ENCODE assay signal across 26 mouse cellular contexts in the genomic region with DNA sequence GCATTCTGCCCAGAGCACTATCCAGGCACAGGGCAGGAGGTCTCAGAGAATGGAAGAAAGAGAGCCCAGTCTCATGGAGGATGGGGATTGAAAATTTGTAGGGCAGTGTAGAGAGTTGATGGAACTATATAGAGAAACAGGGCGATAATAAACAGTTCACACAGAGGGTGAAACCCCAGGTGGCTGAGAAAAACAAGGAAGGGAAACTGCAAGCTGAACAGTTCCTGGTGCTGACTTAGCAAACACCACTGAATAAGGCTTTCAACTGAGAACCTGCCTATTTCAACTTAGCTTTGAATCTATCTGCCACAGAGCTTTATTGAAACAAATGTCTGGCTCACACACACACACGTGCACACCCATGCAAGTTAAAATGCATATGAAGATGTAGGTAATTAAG.
"Had no signal": no experiment of that assay in that cellular context is flagged by ENCODE, and none has a peak within 500 bp of the region (broad histone marks: within the 10 kb centered on the region; RNA-seq: fewer than 3 reads in every experiment).

No protein-coding gene starts in this region.

- H3K27ac ChIP-seq: gastrocnemius, adult 2 months; heart, embryonic 10.5 days; hindbrain, embryonic 10.5 days; hindbrain, embryonic 12.5 days; hindbrain, embryonic 14.5 days; intestine, embryonic 15.5 days; layer of hippocampus, adult 2 months; left cerebral cortex, adult 2 months; limb, embryonic 10.5 days; limb, embryonic 12.5 days; liver, embryonic 13.5 days had no signal

- H3K9me3 ChIP-seq: heart, embryonic 10.5 days; heart, embryonic 12.5 days; hindbrain, embryonic 10.5 days; hindbrain, embryonic 12.5 days; intestine, embryonic 15.5 days; limb, embryonic 10.5 days; limb, embryonic 12.5 days; liver, embryonic 13.5 days had no signal

- H3K27me3 ChIP-seq: heart, embryonic 12.5 days; hindbrain, embryonic 12.5 days; intestine, embryonic 15.5 days; limb, embryonic 12.5 days; liver, embryonic 13.5 days had no signal

- H3K9ac ChIP-seq: heart, embryonic 12.5 days; hindbrain, embryonic 12.5 days; hindbrain, embryonic 14.5 days; intestine, embryonic 15.5 days; limb, embryonic 12.5 days; liver, embryonic 13.5 days had no signal

- ATAC-seq: hindbrain, embryonic 16.5 days; inflammation-experienced regulatory T-cells, adult 6 months; intestine, embryonic 15.5 days; intestine, postnatal 0 days had no signal

- H3K4me2 ChIP-seq: heart, embryonic 12.5 days; hindbrain, embryonic 12.5 days; hindbrain, embryonic 14.5 days; intestine, embryonic 15.5 days; limb, embryonic 12.5 days; liver, embryonic 11.5 days; liver, embryonic 13.5 days had no signal

- H3K4me1 ChIP-seq: heart, embryonic 10.5 days; heart, embryonic 12.5 days; hindbrain, embryonic 12.5 days; intestine, embryonic 15.5 days; limb, embryonic 10.5 days; limb, embryonic 12.5 days; liver, embryonic 13.5 days had no signal

- H3K36me3 ChIP-seq: heart, embryonic 10.5 days; heart, embryonic 12.5 days; hindbrain, embryonic 10.5 days; hindbrain, embryonic 12.5 days; intestine, embryonic 15.5 days; limb, embryonic 10.5 days; limb, embryonic 12.5 days; liver, embryonic 13.5 days had no signal

- H3K4me3 ChIP-seq: gastrocnemius, adult 2 months; heart, embryonic 10.5 days; heart, embryonic 12.5 days; hindbrain, embryonic 10.5 days; hindbrain, embryonic 12.5 days; intestine, embryonic 15.5 days; layer of hippocampus, adult 2 months; left cerebral cortex, adult 2 months; limb, embryonic 10.5 days; limb, embryonic 12.5 days; liver, embryonic 13.5 days had no signal

- DNase-seq: gastrocnemius, adult 2 months; gastrocnemius, postnatal 10 days; gastrocnemius, postnatal 25 days; heart, postnatal 10 days; heart, postnatal 4 days; kidney, adult 18-20 months; kidney, adult 8-10 months; kidney, postnatal 10 days; kidney, postnatal 25 days; kidney, postnatal 4 days; liver; liver, embryonic 13.5 days had no signal
